Mouse (Mus musculus) ES-E14 (cell line): ENCODE data around the gene Ndufa10. TPM values are rescaled to one million over a fixed set of nuclear protein-coding genes. Genes with fewer than 3 reads are reported as not detected.

ENCODE experiments used
- DNase-seq: peaks from one replicate; pipeline ENCODE4 v3.0.0-alpha.2; 2013; ENCODE audit warnings: low read depth, low spot score
- H3K27ac ChIP-seq: 2 replicates; pipeline ENCODE4 v1.5.1; 2012; ENCODE audit warnings: low read depth, mild to moderate bottlenecking, low read length, moderate library complexity, mixed read lengths; ENCODE audit not compliant: poor library complexity, insufficient read depth, severe bottlenecking
- H3K36me3 ChIP-seq: 2 replicates; pipeline ENCODE4 v1.6.1; 2012; ENCODE audit warnings: mild to moderate bottlenecking, low read length, moderate library complexity, mixed read lengths; ENCODE audit not compliant: control insufficient read depth, poor library complexity, insufficient read depth, severe bottlenecking
- H3K4me1 ChIP-seq, 2 experiments: fragments of 150-350 bp in 1 of 2; sonication (generic) in 1 of 2; 2 replicates each; pipeline ENCODE4 v1.6.1; 2012; ENCODE audit warnings: low read length in 2 of 2, mild to moderate bottlenecking in 1 of 2, mixed read lengths in 1 of 2; ENCODE audit not compliant: control insufficient read depth in 2 of 2, insufficient read depth in 2 of 2, poor library complexity in 1 of 2
- H3K4me3 ChIP-seq, 2 experiments: fragments of 150-350 bp in 1 of 2; sonication (generic) in 1 of 2; 2 replicates each; pipeline ENCODE4 v1.5.1; 2012; ENCODE audit warnings: low read length in 2 of 2, low read depth in 1 of 2, mild to moderate bottlenecking in 1 of 2, mixed read lengths in 1 of 2; ENCODE audit not compliant: insufficient read depth in 1 of 2, poor library complexity in 1 of 2, severe bottlenecking in 1 of 2
- H3K9ac ChIP-seq: 2 replicates; pipeline ENCODE4 v1.6.1; 2012; ENCODE audit warnings: low read depth, mild to moderate bottlenecking, low read length, mixed read lengths; ENCODE audit not compliant: poor library complexity, insufficient read depth, severe bottlenecking
- H3K9me3 ChIP-seq: fragments of 150-350 bp; sonication (generic); 2 replicates; pipeline ENCODE4 v1.6.1; 2012; ENCODE audit warnings: low read depth, mild to moderate bottlenecking, low read length; ENCODE audit not compliant: control insufficient read depth, insufficient read depth
- CHD2 ChIP-seq: IDR thresholded peaks from 2 replicates; pipeline ENCODE4 v1.6.1; 2014; ENCODE audit warnings: mild to moderate bottlenecking, low read depth, low read length, inconsistent platforms
- HCFC1 ChIP-seq: IDR thresholded peaks from 2 replicates; pipeline ENCODE4 v1.6.1; 2012; ENCODE audit warnings: low read length, inconsistent platforms, borderline replicate concordance; ENCODE audit not compliant: insufficient read depth
- MAFK ChIP-seq: IDR thresholded peaks from 2 replicates; pipeline ENCODE4 v1.6.1; 2014; ENCODE audit warnings: mild to moderate bottlenecking, low read depth, low read length, inconsistent platforms; ENCODE audit not compliant: insufficient read depth
- ZC3H11A ChIP-seq: IDR thresholded peaks from 2 replicates; pipeline ENCODE4 v1.6.1; 2012; ENCODE audit warnings: low read depth, mild to moderate bottlenecking, inconsistent platforms, low read length, borderline replicate concordance
- ZNF384 ChIP-seq: IDR thresholded peaks from 2 replicates; pipeline ENCODE4 v1.6.1; 2012; ENCODE audit warnings: low read depth, low read length, inconsistent platforms
- in situ Hi-C, 2 experiments: fragments of 600-800 bp; cut with MboI; formaldehyde crosslinking; loops; one replicate each; pipeline ENCODE4 v1.15.1; 2025; ENCODE audit warnings: low sequenced_read_pairs in 2 of 2, inconsistent platforms in 1 of 2; ENCODE audit not compliant: unreplicated experiment in 2 of 2
- total RNA-seq: library from RNA; depleted of rRNA; stranded (reverse); fragments of 300-350 nt; gene quantifications from 2 replicates; pipeline ENCODE4 v1.2.3, GENCODE M21; 2012

Gene Ndufa10
- total RNA-seq, 1 experiment: 136 TPM

GRCm38 (mm10) chr1:92405131-92405530 lies 68.5 kb downstream of the Ndufa10 start:
- no peak overlapping the region for H3K9ac ChIP-seq
- peaks cover 0 to 2% of the 10 kb centered on the region in 2 experiments; a peak in 1 of 4 replicates for H3K4me1 ChIP-seq
- TF ChIP-seq CHD2: no peak
- TF ChIP-seq HCFC1: no peak
- no peak for TF ChIP-seq ZC3H11A
- TF ChIP-seq MAFK: no peak
- TF ChIP-seq ZNF384: no peak
- H3K36me3 ChIP-seq: no peaks in the 10 kb centered on the region
- DNase-seq: no peak
- in situ Hi-C loops: no loop called here
- H3K4me3 ChIP-seq: no peak overlapping the region
- H3K9me3 ChIP-seq: no peaks in the 10 kb centered on the region
- H3K27ac ChIP-seq: no peak overlapping the region

DNA sequence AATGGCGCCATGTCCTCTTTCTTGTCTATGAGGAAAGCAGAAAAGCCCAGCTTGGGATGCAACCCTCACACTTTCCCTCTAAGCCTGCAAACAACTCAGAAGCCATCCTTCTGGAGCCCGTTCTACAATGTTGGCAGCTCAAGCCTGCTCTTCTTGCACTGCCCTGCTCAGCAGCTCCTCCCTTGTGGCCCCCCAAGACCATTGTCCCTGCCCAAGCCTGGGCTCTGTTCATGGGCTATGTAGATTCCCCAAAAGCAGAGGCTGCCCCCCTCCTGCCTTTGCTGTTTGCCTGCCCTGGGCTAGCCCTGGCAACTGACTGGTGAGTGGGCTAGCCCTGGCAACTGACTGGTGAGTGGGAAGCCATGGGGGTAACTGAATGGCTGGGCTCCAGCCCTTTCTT lies 73.1 kb downstream of the Ndufa10 start:
- TF ChIP-seq ZNF384 (no peak), HCFC1 (no peak), CHD2 (no peak), ZC3H11A (no peak), MAFK (no peak)
- in situ Hi-C loops: no loop called here
- H3K36me3 ChIP-seq: no peaks in the 10 kb centered on the region
- no peak for DNase-seq
- no peaks in the 10 kb centered on the region for H3K9me3 ChIP-seq
- peaks cover 0 to 4% of the 10 kb centered on the region in 2 experiments; a peak in 1 of 4 replicates for H3K4me1 ChIP-seq
- no peak overlapping the region for H3K4me3 ChIP-seq
- no peak overlapping the region for H3K27ac ChIP-seq
- H3K9ac ChIP-seq: no peak overlapping the region

GRCm38 (mm10) chr1:92398601-92399000 lies 75.1 kb downstream of the Ndufa10 start:
- Histone ChIP-seq H3K9me3 (no peaks in the 10 kb centered on the region), H3K4me1 (peaks cover 0 to 4% of the 10 kb centered on the region in 2 experiments; a peak in 1 of 4 replicates), H3K27ac (no peak overlapping the region), H3K4me3 (no peak overlapping the region), H3K9ac (no peak overlapping the region), H3K36me3 (no peaks in the 10 kb centered on the region)
- in situ Hi-C loops: no loop called here
- no peak for DNase-seq
- TF ChIP-seq ZNF384 (no peak), MAFK (no peak)

GRCm38 (mm10) chr1:92397511-92398051 lies 76.1 kb downstream of the Ndufa10 start:
- Histone ChIP-seq H3K9me3 (no peaks in the 10 kb centered on the region), H3K4me3 (no peak overlapping the region), H3K4me1 (peaks cover 0 to 4% of the 10 kb centered on the region in 2 experiments; a peak in 1 of 4 replicates), H3K36me3 (no peaks in the 10 kb centered on the region), H3K9ac (no peak overlapping the region), H3K27ac (no peak overlapping the region)
- in situ Hi-C loops: no loop called here
- DNase-seq: no peak
- TF ChIP-seq ZC3H11A (no peak), HCFC1 (no peak), MAFK (no peak), CHD2 (no peak), ZNF384 (no peak)

DNA sequence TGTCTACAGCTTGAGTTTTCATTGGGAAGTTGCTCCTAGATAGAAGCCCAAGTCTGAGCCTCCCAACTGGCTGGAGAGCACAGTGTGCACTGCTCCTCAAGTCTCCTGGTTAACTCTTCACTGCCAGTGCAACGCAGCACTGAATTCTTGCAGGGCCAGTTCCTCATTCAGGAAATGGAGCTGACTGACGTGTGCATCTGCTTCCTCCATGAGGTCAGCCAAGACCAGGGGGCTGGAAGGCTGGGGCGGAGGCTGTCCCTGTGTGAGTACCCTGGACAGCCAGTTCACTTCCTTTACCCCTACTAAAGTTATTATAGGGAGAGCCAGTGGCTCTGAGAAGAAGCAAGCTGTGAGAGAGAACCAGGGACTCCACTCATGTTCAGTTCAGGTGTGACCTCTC lies 79.4 kb downstream of the Ndufa10 start:
- Histone ChIP-seq H3K36me3 (no peaks in the 10 kb centered on the region), H3K9ac (no peak overlapping the region), H3K27ac (no peak overlapping the region), H3K9me3 (no peaks in the 10 kb centered on the region), H3K4me3 (no peak overlapping the region), H3K4me1 (0 out of 4 replicates have a peak, but pooled peaks cover 0 to 2% of the 10 kb centered on the region in 2 experiments)
- no peak for DNase-seq
- in situ Hi-C loops: no loop called here
- TF ChIP-seq ZNF384 (no peak), CHD2 (no peak), MAFK (no peak), HCFC1 (no peak), ZC3H11A (no peak)
